Mouse (Mus musculus) liver, embryonic 16.5 days (tissue): Measurements from ENCODE around the gene Maea. TPM values are rescaled to one million over a fixed set of nuclear protein-coding genes. Genes with fewer than 3 reads are reported as not detected.

Source experiments
- ATAC-seq: fragments of 200-750 bp; cut with Nextera tagmentation; 2 replicates; pipeline ENCODE4 v1.8.0; 2017; ENCODE audit warnings: low read depth, mild to moderate bottlenecking, moderate number of reproducible peaks, moderate library complexity
- H3K27ac ChIP-seq: fragments of 300-500 bp; sonication (generic); 2 replicates; pipeline ENCODE4 v1.5.1; 2014; ENCODE audit warnings: mild to moderate bottlenecking, low read length
- H3K27me3 ChIP-seq: fragments of 300-500 bp; sonication (generic); 2 replicates; pipeline ENCODE4 v1.6.1; 2014; ENCODE audit warnings: low read depth, low read length, mixed read lengths; ENCODE audit not compliant: control insufficient read depth, insufficient read depth
- H3K36me3 ChIP-seq: fragments of 300-500 bp; sonication (generic); 2 replicates; pipeline ENCODE4 v1.6.1; 2014; ENCODE audit warnings: mild to moderate bottlenecking; ENCODE audit not compliant: control insufficient read depth, insufficient read depth
- H3K4me1 ChIP-seq: fragments of 300-500 bp; sonication (generic); 2 replicates; pipeline ENCODE4 v1.6.1; 2014; ENCODE audit warnings: low read depth, low read length, mixed read lengths; ENCODE audit not compliant: control insufficient read depth
- H3K4me2 ChIP-seq: fragments of 300-500 bp; sonication (generic); 2 replicates; pipeline ENCODE4 v1.6.1; 2014; ENCODE audit warnings: low read depth, low read length, mixed read lengths
- H3K4me3 ChIP-seq: fragments of 300-500 bp; sonication (generic); 2 replicates; pipeline ENCODE4 v1.5.1; 2014; ENCODE audit warnings: low read depth, mild to moderate bottlenecking, low read length
- H3K9ac ChIP-seq: fragments of 300-500 bp; sonication (generic); 2 replicates; pipeline ENCODE4 v1.6.1; 2014; ENCODE audit warnings: low read depth, low read length
- H3K9me3 ChIP-seq: fragments of 300-500 bp; sonication (generic); replicated peaks from 2 replicates; pipeline ENCODE4 v1.6.1; 2016; ENCODE audit warnings: low read length; ENCODE audit not compliant: control insufficient read depth
- WGBS: fragments of 180-500 bp; shearing (Covaris S2); extraction: QIAGEN DNeasy Blood & Tissue Kit; methylation state at CpG from one replicate; pipeline ENCODE4 v1.1.7; 2014; ENCODE audit not compliant: insufficient replicate concordance; 5-methylcytosine and 5-hydroxymethylcytosine counted together
- polyA plus RNA-seq: library from polyadenylated mRNA; unstranded; fragments of >200 nt; fragmentation: Nextera tagmentation; extraction: Ambion mirVana; gene quantifications from 2 replicates; pipeline ENCODE4 v1.2.1, GENCODE M21; 2015

Gene Maea
- polyA plus RNA-seq, 1 experiment from 2014 or later: 46.2 TPM

- Histone ChIP-seq H3K9ac (no peak overlapping the region), H3K27me3 (no peaks in the 10 kb centered on the region), H3K4me2 (peak overlapping the region; percentile 28), H3K9me3 (no peaks in the 10 kb centered on the region), H3K4me3 (no peak overlapping the region), H3K36me3 (no peaks in the 10 kb centered on the region), H3K27ac (peak overlapping the region; percentile 54), H3K4me1 (peaks cover 5% of the 10 kb centered on the region; the same call in 1 of the 2 replicates)
- WGBS: 36% methylated on average over 3 of the region's 3 CpGs
- ATAC-seq: peak; percentile 35; the same call in 1 of the 2 replicates
Observed at GRCm38 (mm10) chr5:33351556-33352272, 16.4 kb downstream of the Maea start.

GRCm38 (mm10) chr5:33352273-33352645, 16.9 kb downstream of the Maea start:
- WGBS: 53% methylated on average over 8 of the region's 8 CpGs
- peak overlapping the region; percentile 28 for H3K4me2 ChIP-seq
- no peak overlapping the region for H3K9ac ChIP-seq
- peaks cover 9% of the 10 kb centered on the region for H3K4me1 ChIP-seq
- no peaks in the 10 kb centered on the region for H3K9me3 ChIP-seq
- ATAC-seq: no peak
- no peak overlapping the region for H3K4me3 ChIP-seq
- no peaks in the 10 kb centered on the region for H3K36me3 ChIP-seq
- H3K27ac ChIP-seq: peak overlapping the region; percentile 54
- H3K27me3 ChIP-seq: no peaks in the 10 kb centered on the region

DNA sequence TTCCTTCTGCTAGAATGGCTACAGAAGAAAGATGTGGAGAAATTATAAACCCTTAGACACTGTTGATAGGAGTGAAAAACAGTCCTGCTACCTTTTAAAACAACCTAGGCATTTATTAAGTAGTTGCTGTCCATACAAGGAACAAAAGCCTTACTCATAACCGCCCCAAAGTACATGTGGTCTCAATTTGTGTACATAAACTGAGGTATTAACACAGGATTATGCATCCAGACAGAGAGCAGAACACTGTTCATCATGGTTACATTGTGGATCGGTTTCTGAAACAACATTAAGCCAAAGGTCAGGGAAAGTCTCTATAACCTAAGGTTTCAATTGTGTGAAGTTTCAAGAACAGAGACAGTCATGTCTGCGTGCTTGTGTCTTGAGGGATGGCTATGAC, 17.7 kb downstream of the Maea start:
- Histone ChIP-seq H3K36me3 (no peaks in the 10 kb centered on the region), H3K9me3 (no peaks in the 10 kb centered on the region), H3K27ac (peak overlapping the region; percentile 56; the same call in 1 of the 2 replicates), H3K4me2 (no peak overlapping the region), H3K9ac (no peak overlapping the region), H3K27me3 (no peaks in the 10 kb centered on the region), H3K4me3 (no peak overlapping the region), H3K4me1 (peaks cover 12% of the 10 kb centered on the region)
- WGBS: 67% methylated on average over 3 of the region's 3 CpGs
- no peak for ATAC-seq

- no peak; the same call in 1 of the 2 replicates for ATAC-seq
- Histone ChIP-seq H3K27ac (no peak overlapping the region), H3K27me3 (no peaks in the 10 kb centered on the region), H3K4me2 (no peak overlapping the region), H3K4me1 (peaks cover 12% of the 10 kb centered on the region), H3K4me3 (no peak overlapping the region), H3K9me3 (no peaks in the 10 kb centered on the region), H3K9ac (no peak overlapping the region), H3K36me3 (peaks cover 22% of the 10 kb centered on the region)
- WGBS: 37% methylated on average over 1 of the region's 1 CpGs
Observed at GRCm38 (mm10) chr5:33357494-33357893, 22.2 kb downstream of the Maea start.

GRCm38 (mm10) chr5:33358467-33358866, 23.2 kb downstream of the Maea start:
- ATAC-seq: 0 out of 2 replicates have a peak, but pooled peaks have one; percentile 13
- WGBS: 81% methylated on average over 4 of the region's 4 CpGs
- no peak overlapping the region for H3K4me2 ChIP-seq
- peaks cover 10% of the 10 kb centered on the region for H3K4me1 ChIP-seq
- no peaks in the 10 kb centered on the region for H3K9me3 ChIP-seq
- H3K27ac ChIP-seq: no peak overlapping the region
- H3K36me3 ChIP-seq: peaks cover 25% of the 10 kb centered on the region
- H3K9ac ChIP-seq: no peak overlapping the region
- no peak overlapping the region for H3K4me3 ChIP-seq
- H3K27me3 ChIP-seq: no peaks in the 10 kb centered on the region

- H3K9ac ChIP-seq: no peak overlapping the region
- ATAC-seq: no peak
- WGBS: 85% methylated on average over 5 of the region's 5 CpGs
- peaks cover 46% of the 10 kb centered on the region for H3K36me3 ChIP-seq
- H3K27ac ChIP-seq: no peak overlapping the region
- no peaks in the 10 kb centered on the region for H3K4me1 ChIP-seq
- H3K4me2 ChIP-seq: no peak overlapping the region
- no peak overlapping the region for H3K4me3 ChIP-seq
- H3K27me3 ChIP-seq: no peaks in the 10 kb centered on the region
- no peaks in the 10 kb centered on the region for H3K9me3 ChIP-seq
Observed at GRCm38 (mm10) chr5:33363263-33363662, 28.0 kb downstream of the Maea start.

GRCm38 (mm10) chr5:33368651-33369050, 33.3 kb downstream of the Maea start:
- H3K9me3 ChIP-seq: no peaks in the 10 kb centered on the region
- H3K4me1 ChIP-seq: peaks cover 20% of the 10 kb centered on the region
- H3K27ac ChIP-seq: no peak overlapping the region
- H3K36me3 ChIP-seq: peaks cover 42% of the 10 kb centered on the region
- ATAC-seq: no peak
- no peak overlapping the region for H3K4me3 ChIP-seq
- H3K9ac ChIP-seq: no peak overlapping the region
- WGBS: 85% methylated on average over 4 of the region's 4 CpGs
- no peak overlapping the region for H3K4me2 ChIP-seq
- no peaks in the 10 kb centered on the region for H3K27me3 ChIP-seq

GRCm38 (mm10) chr5:33371137-33371536, 35.8 kb downstream of the Maea start:
- Histone ChIP-seq H3K9ac (peak overlapping the region; percentile 23; the same call in 1 of the 2 replicates), H3K27me3 (no peaks in the 10 kb centered on the region), H3K4me2 (peak overlapping the region; percentile 40), H3K9me3 (no peaks in the 10 kb centered on the region), H3K4me1 (peaks cover 20% of the 10 kb centered on the region), H3K4me3 (no peak overlapping the region), H3K27ac (peak overlapping the region; percentile 68), H3K36me3 (peaks cover 26% of the 10 kb centered on the region)
- peak; percentile 69 for ATAC-seq

GRCm38 (mm10) chr5:33371668-33372067, 36.4 kb downstream of the Maea start:
- WGBS: 61% methylated on average over 4 of the region's 4 CpGs
- H3K9ac ChIP-seq: peak overlapping the region; percentile 23; the same call in 1 of the 2 replicates
- H3K9me3 ChIP-seq: no peaks in the 10 kb centered on the region
- H3K27me3 ChIP-seq: no peaks in the 10 kb centered on the region
- peak overlapping the region; percentile 68 for H3K27ac ChIP-seq
- peak overlapping the region; percentile 40 for H3K4me2 ChIP-seq
- peaks cover 20% of the 10 kb centered on the region for H3K4me1 ChIP-seq
- ATAC-seq: peak; percentile 91
- peaks cover 24% of the 10 kb centered on the region for H3K36me3 ChIP-seq
- H3K4me3 ChIP-seq: 0 out of 2 replicates have a peak overlapping the region, but pooled peaks have one; percentile 7
